Mouse (Mus musculus) bone marrow macrophage, adult 2 months (primary cell): Measurements from ENCODE around the gene Borcs6. TPM values are rescaled to one million over a fixed set of nuclear protein-coding genes. Genes with fewer than 3 reads are reported as not detected.

ENCODE experiments used
- H3K27ac ChIP-seq: 2 replicates; pipeline ENCODE4 v1.5.1; 2012; ENCODE audit warnings: low read depth, low read length; ENCODE audit not compliant: insufficient read depth
- H3K4me1 ChIP-seq: 2 replicates; pipeline ENCODE4 v1.6.1; 2012; ENCODE audit warnings: low read length; ENCODE audit not compliant: control insufficient read depth, insufficient read depth
- H3K4me3 ChIP-seq: 2 replicates; pipeline ENCODE4 v1.5.1; 2012; ENCODE audit warnings: mild to moderate bottlenecking, low read length, moderate library complexity; ENCODE audit not compliant: insufficient read depth
- CTCF ChIP-seq: IDR thresholded peaks from 2 replicates; pipeline ENCODE4 v1.5.1; 2012; ENCODE audit warnings: low read depth, mild to moderate bottlenecking, low read length, moderate library complexity
- POLR2A ChIP-seq: IDR thresholded peaks from 2 replicates; pipeline ENCODE4 v1.6.1; 2012; ENCODE audit warnings: mild to moderate bottlenecking, low read depth, low read length, borderline replicate concordance
- polyA plus RNA-seq: library from polyadenylated mRNA; stranded (reverse); fragments of >200 nt; gene quantifications from 2 replicates; pipeline ENCODE4 v1.2.4, GENCODE M21; 2012; ENCODE audit not compliant: missing spikeins, insufficient read depth, insufficient read length

Borcs6 gene
- polyA plus RNA-seq, 1 experiment = 36.9 TPM

GRCm38 (mm10) chr11:69094697-69095429 is 35.3 kb downstream of the Borcs6 start, which contains the start of gene Per1:
Gene Per1, plus strand, starts transcription at chr11:69095217.
- H3K27ac ChIP-seq = peak within 1 kb of the TSS; percentile 79
- H3K4me1 ChIP-seq = peaks cover 22% of the 10 kb centered on the region
- TF ChIP-seq CTCF (no peak), POLR2A (no peak)
- H3K4me3 ChIP-seq = peak within 1 kb of the TSS; percentile 77

GRCm38 (mm10) chr11:69095511-69096231 is 36.2 kb downstream of the Borcs6 start:
- Histone ChIP-seq H3K27ac (peak overlapping the region; percentile 53), H3K4me3 (peak overlapping the region; percentile 77), H3K4me1 (peaks cover 25% of the 10 kb centered on the region)
- TF ChIP-seq POLR2A (no peak), CTCF (no peak)

GRCm38 (mm10) chr11:69096360-69096986 is 37.0 kb downstream of the Borcs6 start:
- Histone ChIP-seq H3K27ac (no peak overlapping the region), H3K4me3 (peak overlapping the region; percentile 77), H3K4me1 (peaks cover 32% of the 10 kb centered on the region)
- TF ChIP-seq POLR2A (no peak), CTCF (no peak)

- Histone ChIP-seq H3K27ac (peak overlapping the region; percentile 35), H3K4me1 (peaks cover 39% of the 10 kb centered on the region), H3K4me3 (peak overlapping the region; percentile 38)
- TF ChIP-seq POLR2A = no peak
- TF ChIP-seq CTCF = no peak
Measured at GRCm38 (mm10) chr11:69096987-69097900, 37.7 kb downstream of the Borcs6 start.

GRCm38 (mm10) chr11:69098039-69098761 is 38.7 kb downstream of the Borcs6 start:
- TF ChIP-seq CTCF = no peak
- TF ChIP-seq POLR2A = no peak
- Histone ChIP-seq H3K4me1 (peaks cover 46% of the 10 kb centered on the region), H3K4me3 (peak overlapping the region; percentile 19; the same call in 1 of the 2 replicates), H3K27ac (peak overlapping the region; percentile 5; the same call in 1 of the 2 replicates)

- H3K4me1 ChIP-seq = peaks cover 46% of the 10 kb centered on the region
Measured at GRCm38 (mm10) chr11:69098762-69099091, 39.2 kb downstream of the Borcs6 start.

GRCm38 (mm10) chr11:69099177-69099914 is 39.8 kb downstream of the Borcs6 start:
- H3K27ac ChIP-seq = peak overlapping the region; percentile 92
- no peak for TF ChIP-seq CTCF
- no peak for TF ChIP-seq POLR2A
- H3K4me3 ChIP-seq = peak overlapping the region; percentile 66
- H3K4me1 ChIP-seq = peaks cover 46% of the 10 kb centered on the region

More at GRCm38 (mm10) chr11:69098762-69099091, 39.2 kb downstream of the Borcs6 start:
- TF ChIP-seq POLR2A = no peak
- no peak for TF ChIP-seq CTCF
- peak overlapping the region; percentile 66 for H3K4me3 ChIP-seq
- peak overlapping the region; percentile 92 for H3K27ac ChIP-seq

- no peak for TF ChIP-seq POLR2A
- TF ChIP-seq CTCF = no peak
- Histone ChIP-seq H3K4me1 (peaks cover 44% of the 10 kb centered on the region), H3K4me3 (peak overlapping the region; percentile 66), H3K27ac (peak overlapping the region; percentile 92)
Measured at GRCm38 (mm10) chr11:69099915-69100345, 40.4 kb downstream of the Borcs6 start.
